Mouse (Mus musculus): Measurements from ENCODE around the gene Siva1. TPM values are rescaled to one million over a fixed set of nuclear protein-coding genes. Genes with fewer than 3 reads are reported as not detected.

Gene Siva1
- polyA plus RNA-seq, 1 experiment from 2014 or later: 154 TPM

Small RNA genes within 50 kb of the gene (microRNA-seq; reads per million reads assigned to microRNA genes)
- gene Mir6939: 1.1 reads per million

Other genes with a start within 250 kb of the Siva1 start
- gene A530016L24Rik, start 155.2 kb upstream of the Siva1 start, polyA plus RNA-seq (2015; fragmentation: Nextera tagmentation; extraction: Ambion mirVana): 0.11 TPM in 1 of 2 replicates, not detected in the other
- gene Tmem179, start 127.9 kb upstream of the Siva1 start, polyA plus RNA-seq (2015; fragmentation: Nextera tagmentation; extraction: Ambion mirVana): 23.3 and 30.7 TPM in 2 replicates
- gene Inf2, start 55.9 kb upstream of the Siva1 start, polyA plus RNA-seq (2015; fragmentation: Nextera tagmentation; extraction: Ambion mirVana): 2.4 and 2.6 TPM in 2 replicates
- gene Adssl1, start 24.6 kb upstream of the Siva1 start, polyA plus RNA-seq (2015; fragmentation: Nextera tagmentation; extraction: Ambion mirVana): 1.4 and 2.1 TPM in 2 replicates
- 46.4 and 50.3 TPM in 2 replicates for gene Akt1, start 30.2 kb downstream of the Siva1 start, polyA plus RNA-seq (2015; fragmentation: Nextera tagmentation; extraction: Ambion mirVana)
- gene Zbtb42, start 34.1 kb downstream of the Siva1 start, polyA plus RNA-seq (2015; fragmentation: Nextera tagmentation; extraction: Ambion mirVana): 2.1 and 2.4 TPM in 2 replicates
- gene Cep170b, start 75.8 kb downstream of the Siva1 start, polyA plus RNA-seq (2015; fragmentation: Nextera tagmentation; extraction: Ambion mirVana): 11.0 and 13.1 TPM in 2 replicates
- gene Pld4, start 116.0 kb downstream of the Siva1 start, polyA plus RNA-seq (2015; fragmentation: Nextera tagmentation; extraction: Ambion mirVana): 2.9 and 3.8 TPM in 2 replicates
- 0.25 and 0.35 TPM in 2 replicates for gene Ahnak2, start 158.0 kb downstream of the Siva1 start, polyA plus RNA-seq (2015; fragmentation: Nextera tagmentation; extraction: Ambion mirVana)
- 12.6 and 15.2 TPM in 2 replicates for gene Clba1, start 164.3 kb downstream of the Siva1 start, polyA plus RNA-seq (2015; fragmentation: Nextera tagmentation; extraction: Ambion mirVana)
- gene Cdca4, start 184.7 kb downstream of the Siva1 start, polyA plus RNA-seq (2015; fragmentation: Nextera tagmentation; extraction: Ambion mirVana): 123 and 134 TPM in 2 replicates
- gene Gpr132, start 223.5 kb downstream of the Siva1 start, polyA plus RNA-seq (2015; fragmentation: Nextera tagmentation; extraction: Ambion mirVana): not detected in 2 replicates